Mouse (Mus musculus) embryonic facial prominence, embryonic 10.5 days (tissue): ENCODE measurements at regions not wholly inside any gene's neighbourhood (a gene's known extent, or its start where the extent isn't known, plus 50 kb on each side); places are given as distances from the start of the nearest gene placed in this dataset.
A peak's percentile ranks its signal among the peaks of the same experiment; 100 is the strongest.

ENCODE experiments used
- DNase-seq: peaks from one replicate; pipeline ENCODE4 v3.0.0-alpha.2; 2017; ENCODE audit warnings: low spot score
- H3K27ac ChIP-seq: fragments of 300-500 bp; sonication (generic); replicated peaks from 2 replicates; pipeline ENCODE4 v1.5.1; 2016; ENCODE audit warnings: mild to moderate bottlenecking
- H3K27me3 ChIP-seq: fragments of 300-500 bp; sonication (generic); replicated peaks from 2 replicates; pipeline ENCODE4 v1.6.1; 2016; ENCODE audit warnings: low read depth, mild to moderate bottlenecking; ENCODE audit not compliant: poor library complexity, severe bottlenecking
- H3K36me3 ChIP-seq: fragments of 300-500 bp; sonication (generic); replicated peaks from 2 replicates; pipeline ENCODE4 v1.6.1; 2016; ENCODE audit warnings: mild to moderate bottlenecking, moderate library complexity
- H3K4me1 ChIP-seq: fragments of 300-500 bp; sonication (generic); 2 replicates; pipeline ENCODE4 v1.6.1; 2016
- H3K4me3 ChIP-seq: fragments of 300-500 bp; sonication (generic); 2 replicates; pipeline ENCODE4 v1.5.1; 2016; ENCODE audit warnings: mild to moderate bottlenecking, moderate library complexity
- H3K9me3 ChIP-seq: fragments of 300-500 bp; sonication (generic); 2 replicates; pipeline ENCODE4 v1.6.1; 2016; ENCODE audit warnings: mild to moderate bottlenecking
- WGBS: fragments of 180-500 bp; shearing (Covaris S2); methylation state at CpG from one replicate; pipeline ENCODE4 v1.1.7; 2016; 5-methylcytosine and 5-hydroxymethylcytosine counted together

- peaks cover 6% of the 10 kb centered on the region; the same call in 1 of the 2 replicates for H3K4me1 ChIP-seq
- no peak overlapping the region for H3K27ac ChIP-seq
- no peak for DNase-seq
- no peaks in the 10 kb centered on the region for H3K27me3 ChIP-seq
- WGBS: 22% methylated on average over 6 of the region's 6 CpGs
- no peaks in the 10 kb centered on the region for H3K36me3 ChIP-seq
- no peaks in the 10 kb centered on the region for H3K9me3 ChIP-seq
- no peak overlapping the region for H3K4me3 ChIP-seq
Observed at GRCm38 (mm10) chr2:159235000-159235399, 440.4 kb downstream of the Dhx35 start.

DNA sequence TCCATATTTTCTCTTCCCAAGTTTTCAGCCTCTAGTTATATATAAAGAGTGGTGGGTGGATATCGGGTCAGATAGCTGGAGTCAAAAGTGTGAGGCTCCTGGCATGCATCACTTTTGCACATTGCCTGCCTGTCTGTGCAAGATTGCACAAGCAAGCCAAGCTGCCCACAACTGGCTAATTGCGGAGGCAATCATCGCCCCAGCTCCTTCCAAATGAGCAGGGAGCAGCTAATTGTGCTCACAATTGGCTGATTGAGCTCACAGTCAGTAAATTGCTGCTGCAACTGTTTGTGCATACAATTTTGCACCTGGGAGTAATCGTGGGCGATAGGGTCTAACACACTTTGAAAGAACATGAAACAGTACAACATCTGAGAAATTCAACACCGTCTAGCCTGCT lies 455.5 kb downstream of the Dhx35 start:
- peak overlapping the region; percentile 6; the same call in 1 of the 2 replicates for H3K27ac ChIP-seq
- H3K27me3 ChIP-seq: no peaks in the 10 kb centered on the region
- H3K9me3 ChIP-seq: no peaks in the 10 kb centered on the region
- no peaks in the 10 kb centered on the region for H3K36me3 ChIP-seq
- peaks cover 21% of the 10 kb centered on the region for H3K4me1 ChIP-seq
- 70% methylated on average over 6 of the region's 6 CpGs for WGBS
- H3K4me3 ChIP-seq: no peak overlapping the region
- peak; percentile 32 for DNase-seq

DNA sequence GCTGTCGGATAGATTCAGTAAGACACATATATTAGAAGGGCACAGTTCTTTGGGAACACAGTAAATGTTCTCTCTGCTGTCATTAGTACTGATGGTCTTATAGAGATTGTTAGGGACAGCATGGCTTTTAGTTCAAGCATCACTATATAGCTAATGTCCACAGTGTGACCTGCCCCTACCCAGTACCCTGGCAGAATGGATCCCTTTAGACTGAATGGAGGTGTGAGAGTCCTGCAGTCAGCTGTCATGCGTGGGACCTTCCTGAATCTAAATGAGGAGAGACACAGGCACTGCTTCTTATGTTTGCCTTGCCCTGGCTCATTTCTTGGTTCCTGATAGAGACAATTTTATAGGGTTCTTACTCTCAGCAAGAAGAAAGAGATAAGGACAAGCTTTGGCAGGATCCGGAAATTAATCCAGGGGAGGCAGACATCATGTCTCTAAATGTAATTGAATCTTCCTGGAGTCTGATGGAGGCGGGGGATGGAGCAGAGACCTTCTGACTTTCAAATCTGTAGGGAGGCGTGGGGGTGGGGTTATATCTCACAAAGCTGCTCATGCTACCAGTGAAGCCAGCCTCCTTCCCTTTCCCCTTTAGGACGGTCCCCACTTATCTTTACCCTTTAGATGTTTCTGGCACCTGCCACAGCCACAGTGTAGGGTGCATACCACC lies 456.5 kb downstream of the Dhx35 start:
- Histone ChIP-seq H3K27me3 (no peaks in the 10 kb centered on the region), H3K27ac (no peak overlapping the region), H3K9me3 (no peaks in the 10 kb centered on the region), H3K36me3 (no peaks in the 10 kb centered on the region), H3K4me1 (peaks cover 21% of the 10 kb centered on the region), H3K4me3 (no peak overlapping the region)
- peak; percentile 27 for DNase-seq
- WGBS: 66% methylated on average over 6 of the region's 6 CpGs

- no peaks in the 10 kb centered on the region for H3K9me3 ChIP-seq
- WGBS: 53% methylated on average over 10 of the region's 10 CpGs
- DNase-seq: peak; percentile 48
- H3K27ac ChIP-seq: peak overlapping the region; percentile 35
- no peak overlapping the region for H3K4me3 ChIP-seq
- peaks cover 13% of the 10 kb centered on the region for H3K4me1 ChIP-seq
- no peaks in the 10 kb centered on the region for H3K27me3 ChIP-seq
- no peaks in the 10 kb centered on the region for H3K36me3 ChIP-seq
Observed at GRCm38 (mm10) chr2:159270221-159271080, 475.8 kb downstream of the Dhx35 start.

DNA sequence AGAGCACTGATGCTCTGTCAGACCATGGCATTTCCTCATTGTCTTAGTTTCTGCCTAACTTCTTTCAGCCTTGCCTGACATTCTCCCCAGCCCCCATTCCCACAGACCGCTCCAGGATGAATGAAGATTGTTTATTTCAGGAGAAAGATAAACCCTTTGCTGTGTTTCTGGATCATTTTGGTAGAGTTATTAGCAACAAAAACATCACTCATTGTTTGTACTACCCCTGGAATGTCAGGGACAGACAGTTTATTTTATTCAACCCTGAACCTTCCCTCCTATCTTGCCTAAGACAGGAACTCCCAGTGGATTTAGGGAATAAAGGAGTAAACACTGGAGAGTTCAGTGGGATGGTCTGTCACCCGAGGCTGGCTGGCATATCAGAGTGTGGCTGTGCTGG lies 484.3 kb downstream of the Dhx35 start:
- WGBS: 43% methylated on average over 2 of the region's 2 CpGs

GRCm38 (mm10) chr2:159281558-159282320 lies 487.1 kb downstream of the Dhx35 start:
- Histone ChIP-seq H3K4me1 (peaks cover 16% of the 10 kb centered on the region), H3K4me3 (no peak overlapping the region), H3K9me3 (no peaks in the 10 kb centered on the region), H3K27ac (no peak overlapping the region), H3K27me3 (no peaks in the 10 kb centered on the region), H3K36me3 (no peaks in the 10 kb centered on the region)
- WGBS: 84% methylated on average over 8 of the region's 8 CpGs
- DNase-seq: no peak

More for the DNA sequence above, 484.3 kb downstream of the Dhx35 start:
- Histone ChIP-seq H3K4me3 (no peak overlapping the region), H3K4me1 (peaks cover 8% of the 10 kb centered on the region), H3K9me3 (no peaks in the 10 kb centered on the region), H3K36me3 (no peaks in the 10 kb centered on the region), H3K27me3 (no peaks in the 10 kb centered on the region), H3K27ac (no peak overlapping the region)
- DNase-seq: no peak

DNA sequence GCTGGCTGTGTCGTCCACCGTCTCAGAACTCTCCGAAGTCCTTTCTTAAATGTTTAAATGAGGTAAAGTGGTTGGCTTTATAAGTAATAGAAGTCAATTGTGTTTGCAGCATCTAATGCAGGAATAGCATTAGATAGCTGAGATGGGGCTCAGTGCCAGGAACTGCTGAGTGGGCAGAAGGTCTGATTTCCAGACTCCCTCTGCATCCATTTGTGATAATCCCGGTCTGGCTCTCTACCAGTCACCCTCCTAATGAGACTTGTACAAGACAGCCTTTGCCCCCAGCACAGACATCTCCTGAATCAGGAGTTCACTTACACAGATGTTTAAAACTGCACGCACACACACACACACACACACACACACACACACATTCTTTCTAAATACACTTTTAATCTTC lies 489.5 kb downstream of the Dhx35 start:
- Histone ChIP-seq H3K9me3 (no peaks in the 10 kb centered on the region), H3K27me3 (no peaks in the 10 kb centered on the region), H3K36me3 (no peaks in the 10 kb centered on the region), H3K4me3 (no peak overlapping the region), H3K4me1 (peaks cover 9% of the 10 kb centered on the region; the same call in 1 of the 2 replicates), H3K27ac (no peak overlapping the region)
- no peak for DNase-seq
- WGBS: 82% methylated on average over 5 of the region's 5 CpGs

DNA sequence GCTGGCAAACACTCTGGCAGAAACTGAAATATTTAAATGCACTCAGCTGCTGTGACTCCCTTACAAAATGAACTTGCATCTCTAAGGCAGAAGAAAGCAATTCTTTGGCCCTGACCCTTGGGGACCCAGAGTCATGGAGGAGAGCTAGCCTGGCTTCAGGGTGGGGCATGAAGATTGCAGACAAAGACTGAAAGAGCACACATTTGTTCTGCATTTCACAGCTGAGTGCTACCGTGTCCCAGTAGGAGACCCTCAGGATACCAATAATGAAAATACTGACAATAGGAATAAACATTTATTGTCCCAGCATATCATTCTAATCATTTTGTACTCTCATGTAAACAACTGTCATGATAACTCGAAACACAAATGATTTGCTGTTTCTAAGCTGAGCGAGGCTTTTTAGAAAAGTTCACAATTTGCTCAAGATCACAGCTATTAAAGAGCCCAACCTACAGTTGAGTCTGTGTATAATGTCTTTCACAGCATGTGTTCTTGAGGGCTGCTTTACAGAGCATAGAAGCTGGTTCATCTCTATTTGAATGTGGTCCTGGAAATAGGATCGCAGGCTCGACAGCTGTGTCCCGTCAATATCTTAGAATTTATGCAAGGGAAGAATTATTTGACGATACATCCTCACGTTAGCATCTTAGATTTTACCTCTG lies 490.1 kb downstream of the Dhx35 start:
- no peak overlapping the region for H3K27ac ChIP-seq
- peaks cover 9% of the 10 kb centered on the region; the same call in 1 of the 2 replicates for H3K4me1 ChIP-seq
- WGBS: 83% methylated on average over 8 of the region's 8 CpGs
- no peaks in the 10 kb centered on the region for H3K27me3 ChIP-seq
- H3K4me3 ChIP-seq: no peak overlapping the region
- H3K9me3 ChIP-seq: no peaks in the 10 kb centered on the region
- no peaks in the 10 kb centered on the region for H3K36me3 ChIP-seq
- DNase-seq: no peak

DNA sequence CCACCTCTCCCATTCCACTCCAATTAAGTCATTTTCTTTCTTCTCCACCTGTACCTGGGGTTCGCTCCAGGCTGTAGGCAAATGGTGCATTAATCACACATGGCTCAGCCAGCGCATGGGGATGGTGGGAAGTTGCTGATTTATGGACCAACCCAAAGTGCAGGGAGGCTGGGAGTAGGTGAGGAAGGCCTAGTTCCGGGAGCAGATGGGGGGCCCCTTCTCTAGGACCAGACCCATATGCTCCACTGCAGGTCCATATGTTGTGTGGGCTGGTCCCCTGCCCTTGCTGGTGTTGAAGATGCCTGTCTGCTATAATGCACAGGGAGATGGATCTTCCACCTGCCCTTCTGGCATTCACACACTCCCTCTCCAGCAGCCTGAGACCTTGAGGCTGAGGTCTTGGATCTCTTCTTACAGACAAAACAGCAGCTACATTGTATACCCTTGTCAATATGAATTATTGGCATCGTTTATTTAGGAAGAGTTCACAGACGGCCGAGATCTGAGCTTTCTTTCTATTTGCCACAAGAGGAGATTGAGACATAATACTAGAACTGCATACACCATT lies 493.5 kb downstream of the Dhx35 start:
- Histone ChIP-seq H3K27me3 (no peaks in the 10 kb centered on the region), H3K27ac (no peak overlapping the region), H3K9me3 (no peaks in the 10 kb centered on the region), H3K36me3 (no peaks in the 10 kb centered on the region), H3K4me1 (peaks cover 9% of the 10 kb centered on the region; the same call in 1 of the 2 replicates), H3K4me3 (no peak overlapping the region)
- no peak for DNase-seq
- WGBS: 88% methylated on average over 6 of the region's 6 CpGs

GRCm38 (mm10) chr2:159290081-159290480 lies 495.5 kb downstream of the Dhx35 start:
- Histone ChIP-seq H3K4me3 (no peak overlapping the region), H3K36me3 (no peaks in the 10 kb centered on the region), H3K27me3 (no peaks in the 10 kb centered on the region), H3K27ac (no peak overlapping the region), H3K9me3 (no peaks in the 10 kb centered on the region), H3K4me1 (no peaks in the 10 kb centered on the region)
- DNase-seq: no peak
- 88% methylated on average over 1 of the region's 1 CpGs for WGBS

- no peak overlapping the region for H3K4me3 ChIP-seq
- no peaks in the 10 kb centered on the region for H3K36me3 ChIP-seq
- WGBS: 54% methylated on average over 7 of the region's 7 CpGs
- no peak overlapping the region for H3K27ac ChIP-seq
- no peaks in the 10 kb centered on the region for H3K9me3 ChIP-seq
- DNase-seq: no peak
- no peaks in the 10 kb centered on the region for H3K27me3 ChIP-seq
- H3K4me1 ChIP-seq: peaks cover 13% of the 10 kb centered on the region; the same call in 1 of the 2 replicates
Observed at GRCm38 (mm10) chr2:159307001-159307400, 512.4 kb downstream of the Dhx35 start.

- WGBS: 55% methylated on average over 3 of the region's 3 CpGs
Observed at GRCm38 (mm10) chr2:159334711-159335110, 540.1 kb downstream of the Dhx35 start.

More at GRCm38 (mm10) chr2:159334711-159335110, 540.1 kb downstream of the Dhx35 start:
- no peak overlapping the region for H3K27ac ChIP-seq
- no peaks in the 10 kb centered on the region for H3K36me3 ChIP-seq
- H3K27me3 ChIP-seq: no peaks in the 10 kb centered on the region
- no peaks in the 10 kb centered on the region for H3K4me1 ChIP-seq
- no peak overlapping the region for H3K4me3 ChIP-seq
- no peaks in the 10 kb centered on the region for H3K9me3 ChIP-seq
- DNase-seq: no peak
